Mouse (Mus musculus) limb, embryonic 14.5 days (tissue): ENCODE data around the gene Trex1. TPM values are rescaled to one million over a fixed set of nuclear protein-coding genes. Genes with fewer than 3 reads are reported as not detected.

ENCODE experiments used
- ATAC-seq: fragments of 200-750 bp; cut with Nextera tagmentation; 2 replicates; pipeline ENCODE4 v1.8.0; 2017; ENCODE audit warnings: low read depth, moderate number of reproducible peaks, moderate TSS enrichment; ENCODE audit not compliant: low FRiP score
- DNase-seq: peaks from one replicate; pipeline ENCODE4 v3.0.0-alpha.2; 2015; ENCODE audit warnings: low spot score
- H3K27ac ChIP-seq: fragments of 300-500 bp; sonication (generic); replicated peaks from 2 replicates; pipeline ENCODE4 v1.5.1; 2014; ENCODE audit warnings: low read depth, mild to moderate bottlenecking, low read length, moderate library complexity, mixed read lengths
- H3K27me3 ChIP-seq: fragments of 300-500 bp; sonication (generic); 2 replicates; pipeline ENCODE4 v1.6.1; 2014; ENCODE audit warnings: low read length, mixed read lengths; ENCODE audit not compliant: control insufficient read depth, insufficient read depth
- H3K36me3 ChIP-seq: fragments of 300-500 bp; sonication (generic); 2 replicates; pipeline ENCODE4 v1.6.1; 2014; ENCODE audit warnings: mild to moderate bottlenecking, low read length, moderate library complexity, mixed read lengths; ENCODE audit not compliant: control insufficient read depth, insufficient read depth
- H3K4me1 ChIP-seq: fragments of 300-500 bp; sonication (generic); 2 replicates; pipeline ENCODE4 v1.6.1; 2014; ENCODE audit warnings: antibody characterized with exemption, low read length, mixed read lengths; ENCODE audit not compliant: control insufficient read depth, insufficient read depth
- H3K4me2 ChIP-seq: fragments of 300-500 bp; sonication (generic); replicated peaks from 2 replicates; pipeline ENCODE4 v1.6.1; 2014; ENCODE audit warnings: low read depth, mild to moderate bottlenecking, low read length, moderate library complexity; ENCODE audit not compliant: severe bottlenecking
- H3K4me3 ChIP-seq: fragments of 300-500 bp; sonication (generic); replicated peaks from 2 replicates; pipeline ENCODE4 v1.5.1; 2014; ENCODE audit warnings: low read length
- H3K9ac ChIP-seq: fragments of 300-500 bp; sonication (generic); 2 replicates; pipeline ENCODE4 v1.6.1; 2014; ENCODE audit warnings: mild to moderate bottlenecking, low read depth, low read length, moderate library complexity; ENCODE audit not compliant: severe bottlenecking
- H3K9me3 ChIP-seq: fragments of 300-500 bp; sonication (generic); 2 replicates; pipeline ENCODE4 v1.6.1; 2016; ENCODE audit warnings: low read length; ENCODE audit not compliant: control insufficient read depth
- POLR2A ChIP-seq: fragments of 200-500 bp; IDR thresholded peaks from 2 replicates; pipeline ENCODE4 v1.8.0; 2012; ENCODE audit warnings: inconsistent platforms, mild to moderate bottlenecking, moderate library complexity, borderline replicate concordance; ENCODE audit not compliant: insufficient read depth, insufficient read length; ENCODE audit errors: extremely low read depth
- whole genome bisulfite sequencing: fragments of 180-500 bp; shearing (Covaris S2); extraction: QIAGEN DNeasy Blood & Tissue Kit; methylation state at CpG from one replicate; pipeline ENCODE4 v1.1.7; 2014; 5-methylcytosine and 5-hydroxymethylcytosine counted together
- polyA plus RNA-seq, 2 experiments: library from polyadenylated mRNA; depleted of rRNA in 1 of 2; stranded (reverse) in 1 of 2; unstranded in 1 of 2; fragments of >200 nt; fragmentation: Nextera tagmentation in 1 of 2; extraction: Ambion mirVana in 1 of 2; gene quantifications; 2 replicates each; pipeline versions ENCODE4 v1.2.1 to v1.2.3; 2012 to 2014

Trex1 gene
- polyA plus RNA-seq, 2 experiments, result 13.7 to 33.5 TPM

- Histone ChIP-seq H3K27me3 (no peaks in the 10 kb centered on the region), H3K4me1 (peaks cover 13% of the 10 kb centered on the region; the same call in 1 of the 2 replicates), H3K9me3 (no peaks in the 10 kb centered on the region), H3K36me3 (no peaks in the 10 kb centered on the region; the same call in 1 of the 2 replicates), H3K4me3 (peak within 1 kb of the TSS; percentile 79), H3K9ac (peak within 1 kb of the TSS; percentile 84), H3K27ac (peak within 1 kb of the TSS; percentile 55), H3K4me2 (peak within 1 kb of the TSS; percentile 81)
- DNase-seq (peak; percentile 75), ATAC-seq (peak; percentile 95)
- peak; percentile 86; the same call in 1 of the 2 replicates for TF ChIP-seq POLR2A
- 1% methylated on average over 36 of the region's 40 CpGs for WGBS
Observed at GRCm38 (mm10) chr9:109038086-109038895, 21.2 kb downstream of the Trex1 start, which contains the start of gene Shisa5. Shisa5 (plus strand) TSS chr9:109038565.

- Histone ChIP-seq H3K9ac (no peak overlapping the region), H3K27me3 (no peaks in the 10 kb centered on the region), H3K4me1 (no peaks in the 10 kb centered on the region), H3K4me3 (no peak overlapping the region), H3K4me2 (no peak overlapping the region), H3K36me3 (no peaks in the 10 kb centered on the region), H3K27ac (no peak overlapping the region), H3K9me3 (no peaks in the 10 kb centered on the region)
- 87% methylated on average over 6 of the region's 6 CpGs for WGBS
- TF ChIP-seq POLR2A, result no peak
- ATAC-seq, result no peak
- DNase-seq, result no peak
Observed at GRCm38 (mm10) chr9:109032435-109032834, 27.1 kb downstream of the Trex1 start.

GRCm38 (mm10) chr9:109031686-109032085, 27.8 kb downstream of the Trex1 start:
- no peak for TF ChIP-seq POLR2A
- 77% methylated on average over 8 of the region's 8 CpGs for WGBS
- Histone ChIP-seq H3K27ac (no peak overlapping the region), H3K4me3 (no peak overlapping the region), H3K4me1 (no peaks in the 10 kb centered on the region), H3K27me3 (no peaks in the 10 kb centered on the region), H3K36me3 (no peaks in the 10 kb centered on the region), H3K9ac (no peak overlapping the region), H3K9me3 (no peaks in the 10 kb centered on the region), H3K4me2 (no peak overlapping the region)
- ATAC-seq (no peak), DNase-seq (no peak)

DNA sequence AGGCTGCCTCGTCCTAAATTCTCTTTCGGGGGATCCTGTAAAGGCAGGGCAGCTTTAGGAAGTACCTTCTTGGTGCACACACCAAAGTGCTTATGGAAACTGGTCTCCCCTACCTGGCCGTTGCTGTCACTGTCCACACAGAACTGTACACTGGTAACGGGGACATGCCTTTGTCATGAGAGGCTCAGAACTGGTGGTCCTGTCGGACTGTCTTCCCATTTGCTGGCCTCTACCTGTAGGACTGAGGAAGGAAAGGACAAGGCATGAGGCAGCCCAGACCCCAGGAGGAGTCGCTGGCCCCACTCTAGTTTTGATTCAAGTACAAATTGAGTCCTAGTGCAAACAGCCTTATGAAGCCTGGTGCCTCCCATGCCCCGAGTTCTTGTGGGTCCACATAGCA, 28.5 kb downstream of the Trex1 start:
- ATAC-seq, result no peak
- no peak for TF ChIP-seq POLR2A
- 90% methylated on average over 7 of the region's 7 CpGs for WGBS

DNA sequence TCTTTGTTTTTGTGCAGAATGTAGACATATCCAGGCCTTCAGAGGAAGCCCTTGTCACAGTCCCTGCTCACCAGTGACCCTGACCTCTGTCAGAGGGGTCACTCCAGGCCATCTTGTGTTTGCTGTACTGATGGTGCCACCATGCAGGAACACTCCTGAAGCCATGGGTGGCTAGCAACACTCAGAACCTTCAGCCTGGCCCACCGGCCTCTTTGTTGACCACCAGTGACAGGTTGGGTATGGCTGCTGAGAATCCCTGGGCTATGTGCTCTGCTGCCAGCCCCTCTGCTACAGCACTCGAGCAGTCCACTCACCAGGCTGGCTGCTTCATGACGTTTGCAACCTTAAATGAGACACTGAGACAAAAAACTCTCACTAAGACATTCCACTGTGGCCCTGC, 29.2 kb downstream of the Trex1 start:
- no peak for ATAC-seq
- Histone ChIP-seq H3K36me3 (no peaks in the 10 kb centered on the region), H3K4me3 (no peak overlapping the region), H3K27me3 (no peaks in the 10 kb centered on the region), H3K27ac (no peak overlapping the region), H3K9ac (no peak overlapping the region), H3K4me1 (no peaks in the 10 kb centered on the region), H3K4me2 (no peak overlapping the region), H3K9me3 (no peaks in the 10 kb centered on the region)
- no peak for TF ChIP-seq POLR2A
- WGBS, result 72% methylated on average over 3 of the region's 3 CpGs
- no peak for DNase-seq

More for the DNA sequence above, 28.5 kb downstream of the Trex1 start:
- H3K9ac ChIP-seq, result no peak overlapping the region
- H3K4me2 ChIP-seq, result no peak overlapping the region
- H3K4me3 ChIP-seq, result no peak overlapping the region
- no peaks in the 10 kb centered on the region for H3K27me3 ChIP-seq
- no peak overlapping the region for H3K27ac ChIP-seq
- no peak for DNase-seq
- no peaks in the 10 kb centered on the region for H3K36me3 ChIP-seq
- no peaks in the 10 kb centered on the region for H3K9me3 ChIP-seq
- no peaks in the 10 kb centered on the region for H3K4me1 ChIP-seq

DNA sequence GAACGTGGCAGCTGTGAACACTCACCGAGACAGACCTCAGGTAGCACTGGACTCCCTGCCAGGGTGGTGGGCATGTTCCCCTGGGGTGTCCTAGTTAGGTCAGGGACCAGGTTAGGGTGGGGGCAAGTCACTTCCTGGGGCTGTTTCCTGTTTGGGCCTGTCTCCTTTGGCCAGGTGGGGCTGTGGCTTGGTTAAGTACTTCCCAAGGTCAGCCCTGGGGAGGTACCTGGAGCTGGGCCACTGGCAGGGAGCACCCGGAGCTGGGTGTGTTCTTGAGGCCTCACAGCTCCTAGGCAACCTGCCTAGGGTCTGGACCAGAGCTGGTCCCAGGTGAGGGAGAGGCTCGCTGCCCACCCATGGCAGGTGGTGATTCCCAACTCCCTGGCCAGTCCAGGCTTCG, 30.6 kb downstream of the Trex1 start:
- no peak overlapping the region for H3K27ac ChIP-seq
- no peak for ATAC-seq
- no peak overlapping the region for H3K4me3 ChIP-seq
- 68% methylated on average over 5 of the region's 5 CpGs for WGBS
- no peak for TF ChIP-seq POLR2A
- no peaks in the 10 kb centered on the region for H3K36me3 ChIP-seq
- H3K4me1 ChIP-seq, result no peaks in the 10 kb centered on the region
- H3K27me3 ChIP-seq, result no peaks in the 10 kb centered on the region
- DNase-seq, result no peak
- H3K9ac ChIP-seq, result no peak overlapping the region
- no peak overlapping the region for H3K4me2 ChIP-seq
- H3K9me3 ChIP-seq, result no peaks in the 10 kb centered on the region
